Mouse (Mus musculus) erythroblast, embryonic 14.5 days (primary cell): Measurements from ENCODE around the gene Mum1. TPM values are rescaled to one million over a fixed set of nuclear protein-coding genes. Genes with fewer than 3 reads are reported as not detected.

Experiments used
- H3K27me3 ChIP-seq: 2 replicates; pipeline ENCODE4 v1.6.1; 2012; ENCODE audit warnings: inconsistent platforms; ENCODE audit not compliant: control insufficient read depth
- H3K36me3 ChIP-seq: 2 replicates; pipeline ENCODE4 v1.6.1; 2012; ENCODE audit warnings: mild to moderate bottlenecking, inconsistent platforms; ENCODE audit not compliant: control insufficient read depth
- H3K4me1 ChIP-seq: 2 replicates; pipeline ENCODE4 v1.6.1; 2012; ENCODE audit warnings: inconsistent platforms; ENCODE audit not compliant: control insufficient read depth
- H3K4me3 ChIP-seq: replicated peaks from 2 replicates; pipeline ENCODE3; 2012; ENCODE audit warnings: moderate library complexity, mild to moderate bottlenecking, inconsistent platforms
- H3K9me3 ChIP-seq: 2 replicates; pipeline ENCODE4 v1.6.1; 2012; ENCODE audit warnings: low read length, inconsistent platforms, mixed read lengths; ENCODE audit not compliant: control insufficient read depth
- GATA1 ChIP-seq: IDR thresholded peaks from 2 replicates; pipeline ENCODE4 v1.6.1; 2012; ENCODE audit warnings: low read length, inconsistent platforms, mixed read lengths
- TAL1 ChIP-seq: IDR thresholded peaks from 3 replicates; pipeline ENCODE4 v1.6.1; 2012; ENCODE audit warnings: low read length, inconsistent platforms, mixed read lengths
- polyA plus RNA-seq: library from polyadenylated mRNA; stranded (reverse); fragments of >175 nt; gene quantifications from 2 replicates; pipeline ENCODE4 v1.2.3, GENCODE M21; 2012

Mum1 gene
- polyA plus RNA-seq, 1 experiment: 4.7 TPM

DNA sequence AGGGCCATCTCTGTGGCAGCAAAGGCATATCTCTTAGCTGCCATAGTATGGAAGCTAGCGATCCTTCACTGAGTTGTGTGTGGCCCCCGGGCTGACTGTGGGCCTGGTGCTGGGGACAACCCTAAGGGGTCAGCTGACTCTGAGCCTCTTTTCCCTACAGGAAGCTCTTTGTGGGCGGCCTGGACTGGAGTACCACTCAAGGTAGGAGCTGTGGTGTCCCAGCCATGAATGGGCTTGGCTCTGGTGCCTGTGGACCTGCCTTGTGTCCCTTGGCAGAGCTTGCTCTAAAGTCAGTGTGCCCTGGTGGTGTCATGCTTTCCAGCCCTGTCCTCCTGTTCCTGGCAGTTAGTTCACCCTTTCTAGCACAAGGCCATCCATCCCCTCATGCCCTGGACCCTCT, 47.6 kb downstream of the Mum1 start:
- peaks cover 63% of the 10 kb centered on the region for H3K4me1 ChIP-seq
- no peak overlapping the region for H3K4me3 ChIP-seq
- H3K9me3 ChIP-seq: no peaks in the 10 kb centered on the region
- TF ChIP-seq GATA1 (no peak), TAL1 (no peak)
- no peaks in the 10 kb centered on the region for H3K27me3 ChIP-seq
- H3K36me3 ChIP-seq: peaks cover 97% of the 10 kb centered on the region

- H3K27me3 ChIP-seq: no peaks in the 10 kb centered on the region
- H3K4me3 ChIP-seq: no peak overlapping the region
- no peaks in the 10 kb centered on the region for H3K9me3 ChIP-seq
- H3K4me1 ChIP-seq: peaks cover 44% of the 10 kb centered on the region
- no peak for TF ChIP-seq TAL1
- TF ChIP-seq GATA1: no peak
- H3K36me3 ChIP-seq: peaks cover 97% of the 10 kb centered on the region
Measured at GRCm38 (mm10) chr10:80276238-80276637, 50.0 kb downstream of the Mum1 start.

- Histone ChIP-seq H3K4me3 (no peak overlapping the region), H3K9me3 (no peaks in the 10 kb centered on the region), H3K36me3 (peaks cover 99% of the 10 kb centered on the region), H3K4me1 (peaks cover 37% of the 10 kb centered on the region), H3K27me3 (no peaks in the 10 kb centered on the region)
- TF ChIP-seq TAL1 (no peak), GATA1 (no peak)
Measured at GRCm38 (mm10) chr10:80278390-80278789, 52.2 kb downstream of the Mum1 start.

GRCm38 (mm10) chr10:80279273-80279672, 53.0 kb downstream of the Mum1 start:
- Histone ChIP-seq H3K9me3 (no peaks in the 10 kb centered on the region), H3K36me3 (peaks cover 99% of the 10 kb centered on the region), H3K4me1 (peaks cover 28% of the 10 kb centered on the region), H3K4me3 (no peak overlapping the region), H3K27me3 (no peaks in the 10 kb centered on the region)
- TF ChIP-seq TAL1 (no peak), GATA1 (no peak)

DNA sequence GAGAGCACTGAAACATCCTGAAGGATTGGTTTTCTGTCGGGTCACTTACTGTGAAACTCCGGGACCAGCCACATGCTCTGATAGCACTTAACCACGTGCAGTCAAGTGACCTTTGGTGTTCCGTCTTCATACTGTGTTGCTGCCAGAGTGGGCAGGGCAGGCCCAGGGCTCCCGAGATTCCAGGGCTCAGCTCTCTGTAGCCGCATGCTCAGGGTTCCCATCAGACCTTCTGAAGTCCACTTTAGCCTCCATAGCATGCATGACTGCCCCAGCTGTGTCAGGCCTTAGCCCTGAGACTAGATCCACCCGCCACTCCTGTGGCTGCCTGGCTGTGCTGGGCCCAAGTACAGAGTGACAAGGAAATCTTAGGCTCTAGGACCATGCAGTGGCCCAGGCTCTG, 55.1 kb downstream of the Mum1 start:
- H3K36me3 ChIP-seq: peaks cover 99% of the 10 kb centered on the region

GRCm38 (mm10) chr10:80281921-80282371, 55.7 kb downstream of the Mum1 start:
- TF ChIP-seq TAL1: no peak
- TF ChIP-seq GATA1: no peak
- Histone ChIP-seq H3K27me3 (no peaks in the 10 kb centered on the region), H3K9me3 (no peaks in the 10 kb centered on the region), H3K36me3 (peaks cover 99% of the 10 kb centered on the region), H3K4me3 (no peak overlapping the region), H3K4me1 (peaks cover 21% of the 10 kb centered on the region)

More for the DNA sequence above, 55.1 kb downstream of the Mum1 start:
- Histone ChIP-seq H3K4me3 (no peak overlapping the region), H3K9me3 (no peaks in the 10 kb centered on the region), H3K27me3 (no peaks in the 10 kb centered on the region), H3K4me1 (peaks cover 21% of the 10 kb centered on the region)
- no peak for TF ChIP-seq TAL1
- no peak for TF ChIP-seq GATA1

DNA sequence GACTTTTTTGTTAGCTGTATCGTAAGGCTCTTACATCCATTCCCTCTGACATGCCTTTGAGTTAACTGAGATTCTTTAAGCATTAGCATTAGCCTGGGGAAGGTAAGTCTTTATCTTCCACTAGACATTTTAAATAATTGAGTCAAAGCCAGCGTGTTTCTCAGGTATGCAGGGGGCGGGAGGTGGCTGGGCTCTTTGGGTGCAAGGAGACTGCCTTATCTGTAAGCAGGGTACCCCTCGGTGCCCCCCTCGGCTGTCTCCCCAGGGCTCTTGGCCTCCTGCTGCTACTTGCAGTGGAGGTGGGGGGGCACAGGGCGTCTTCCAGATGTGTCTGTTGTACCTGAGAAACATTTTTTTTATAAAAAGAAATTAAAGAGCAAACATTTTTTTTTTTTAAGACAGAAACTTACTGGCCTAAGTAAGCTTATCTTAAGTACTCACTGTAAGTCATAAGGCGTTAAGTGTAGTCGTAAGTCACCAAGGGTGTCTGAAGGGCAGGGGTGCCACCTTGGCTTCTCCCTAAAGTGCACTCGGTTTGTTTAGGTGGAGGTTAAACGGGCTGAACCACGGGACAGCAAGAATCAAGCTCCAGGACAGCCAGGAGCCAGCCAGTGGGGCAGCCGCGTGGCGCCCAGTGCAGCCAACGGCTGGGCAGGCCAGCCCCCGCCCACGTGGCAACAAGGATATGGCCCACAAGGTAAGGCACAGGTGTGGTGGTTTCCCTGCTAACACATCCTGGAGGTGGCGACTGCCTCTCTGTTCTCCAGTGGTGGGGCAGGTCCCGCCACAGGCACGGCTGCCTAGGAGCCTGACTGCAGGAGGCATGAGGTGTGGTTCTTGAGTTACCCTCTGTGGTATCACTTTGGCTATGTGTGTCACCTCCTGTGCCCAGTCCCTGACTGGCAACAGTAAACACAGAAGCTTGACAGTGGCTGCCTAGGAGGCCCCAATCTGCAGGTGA, 56.5 kb downstream of the Mum1 start:
- TF ChIP-seq TAL1 (no peak), GATA1 (no peak)
- Histone ChIP-seq H3K36me3 (peaks cover 99% of the 10 kb centered on the region), H3K27me3 (no peaks in the 10 kb centered on the region), H3K4me3 (no peak overlapping the region), H3K4me1 (peaks cover 21% of the 10 kb centered on the region), H3K9me3 (no peaks in the 10 kb centered on the region)

DNA sequence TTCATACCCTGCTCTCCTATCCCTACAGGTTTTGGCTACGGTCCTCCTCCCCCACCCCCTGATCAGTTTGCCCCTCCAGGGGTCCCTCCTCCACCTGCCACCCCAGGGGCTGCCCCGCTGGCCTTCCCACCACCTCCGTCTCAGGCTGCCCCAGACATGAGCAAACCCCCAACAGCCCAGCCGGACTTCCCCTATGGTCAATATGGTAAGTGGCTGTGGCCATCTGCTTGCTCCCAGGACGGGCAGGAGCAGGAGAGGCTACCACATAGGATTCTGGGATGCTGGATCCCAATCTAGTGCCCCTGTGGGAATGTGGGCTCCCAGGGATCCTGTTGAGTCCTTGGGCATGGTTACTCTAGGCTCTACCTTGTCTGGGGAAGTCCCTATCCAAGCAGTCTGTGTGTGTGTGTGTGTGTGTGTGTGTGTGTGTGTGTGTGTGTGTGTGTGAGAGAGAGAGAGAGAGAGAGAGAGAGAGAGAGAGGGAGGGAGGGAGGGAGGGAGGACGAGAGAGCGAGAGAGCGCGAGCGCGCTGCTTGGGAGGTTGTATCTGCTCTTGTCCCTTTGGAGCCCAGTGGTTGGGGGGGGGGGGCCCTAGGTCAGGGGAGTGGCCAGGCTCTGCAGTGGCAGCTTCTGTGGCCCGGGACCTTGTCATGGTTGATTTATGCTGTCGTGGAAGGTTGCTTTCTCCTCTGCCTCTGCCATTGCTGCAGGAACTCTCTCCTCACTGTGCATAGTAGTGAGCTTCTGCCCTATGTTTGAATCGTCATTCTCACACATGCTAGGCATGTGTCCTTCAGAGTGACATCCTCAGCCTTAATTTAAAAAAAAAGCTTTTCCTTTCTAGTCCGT, 59.2 kb downstream of the Mum1 start:
- Histone ChIP-seq H3K4me1 (peaks cover 27% of the 10 kb centered on the region), H3K36me3 (peaks cover 91% of the 10 kb centered on the region)

DNA sequence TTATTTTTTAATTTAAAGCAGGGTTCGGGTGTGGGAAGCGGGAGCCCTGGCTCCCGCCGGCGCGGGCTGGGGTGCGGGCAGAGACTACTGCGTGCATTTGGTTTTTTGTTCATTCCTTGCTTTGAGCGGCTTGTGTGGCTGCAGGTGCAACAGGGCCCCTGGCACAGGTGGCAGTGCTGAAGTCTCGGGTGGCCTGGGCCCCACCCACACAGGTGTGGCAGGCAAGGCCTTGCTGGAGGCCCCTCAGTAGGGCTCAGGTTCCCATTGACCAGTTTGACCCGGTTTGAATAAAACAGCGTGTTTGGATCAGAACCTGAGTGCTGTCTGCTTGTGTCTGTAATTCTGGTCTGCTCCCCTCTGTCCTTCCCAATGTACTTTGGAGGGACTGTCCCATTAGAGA, 61.9 kb downstream of the Mum1 start:
- no peaks in the 10 kb centered on the region for H3K9me3 ChIP-seq
- H3K27me3 ChIP-seq: no peaks in the 10 kb centered on the region
- peaks cover 27% of the 10 kb centered on the region for H3K4me1 ChIP-seq
- H3K4me3 ChIP-seq: no peak overlapping the region
- peaks cover 68% of the 10 kb centered on the region for H3K36me3 ChIP-seq
- TF ChIP-seq TAL1 (no peak), GATA1 (no peak)

More for the DNA sequence above, 59.2 kb downstream of the Mum1 start:
- Histone ChIP-seq H3K4me3 (no peak overlapping the region), H3K27me3 (no peaks in the 10 kb centered on the region), H3K9me3 (no peaks in the 10 kb centered on the region)
- no peak for TF ChIP-seq TAL1
- no peak for TF ChIP-seq GATA1
